Mouse (Mus musculus) layer of hippocampus, postnatal 36 days (tissue): ENCODE measurements around the gene Ccdc9b. TPM values are rescaled to one million over a fixed set of nuclear protein-coding genes. Genes with fewer than 3 reads are reported as not detected.

Experiments
- DNase-seq, 2 experiments: peaks; one replicate each; pipeline ENCODE4 v3.0.0; 2022
- total RNA-seq, 2 experiments: library from RNA; stranded (reverse); gene quantifications; 2 replicates each; pipeline ENCODE4 v1.2.3; 2021

Ccdc9b gene
- total RNA-seq, 2 experiments from 2014 or later, result 6.4 to 6.5 TPM

DNA sequence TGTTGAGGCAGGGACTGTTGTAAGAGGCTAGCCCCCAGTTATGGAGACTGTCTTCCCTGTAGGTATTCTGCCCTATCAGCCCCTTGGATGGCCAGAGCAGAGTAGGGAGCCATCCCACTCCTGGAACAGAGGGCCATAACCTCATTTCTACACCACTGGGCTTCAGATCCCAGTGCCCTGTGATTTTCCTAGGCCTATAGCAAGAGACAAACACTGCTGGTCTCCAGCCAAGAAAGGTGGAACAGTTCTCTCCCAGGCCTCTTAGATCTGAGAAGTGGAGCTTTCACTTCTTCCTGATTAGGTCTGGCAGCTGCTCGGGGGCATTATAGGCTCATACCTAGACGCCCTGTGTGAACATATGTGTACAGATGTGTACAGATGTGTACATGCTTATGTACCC is 13.8 kb upstream of the Ccdc9b start:
- DNase-seq, result no peak

DNA sequence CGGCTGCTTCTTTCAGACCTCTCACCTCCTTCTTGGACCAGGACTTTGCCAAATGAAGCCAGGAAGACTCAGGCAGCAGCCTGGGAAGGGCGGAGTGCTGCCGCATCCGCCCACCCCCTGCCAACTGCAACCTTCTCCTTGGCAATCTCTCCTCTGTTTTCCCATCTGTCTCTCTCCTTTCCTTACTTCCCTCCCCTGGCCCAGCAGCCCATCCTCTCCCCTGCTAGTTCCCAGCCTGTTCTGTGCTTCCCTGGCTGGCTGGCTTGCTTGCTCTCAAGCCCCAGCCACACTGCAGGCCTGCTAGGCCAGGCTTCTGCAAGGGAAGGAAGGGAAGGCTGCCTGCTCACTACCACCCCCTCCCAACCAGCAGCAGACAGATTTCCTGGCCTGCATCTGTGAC is 13.4 kb upstream of the Ccdc9b start:
- DNase-seq, result peak; percentile 61 to 64

DNA sequence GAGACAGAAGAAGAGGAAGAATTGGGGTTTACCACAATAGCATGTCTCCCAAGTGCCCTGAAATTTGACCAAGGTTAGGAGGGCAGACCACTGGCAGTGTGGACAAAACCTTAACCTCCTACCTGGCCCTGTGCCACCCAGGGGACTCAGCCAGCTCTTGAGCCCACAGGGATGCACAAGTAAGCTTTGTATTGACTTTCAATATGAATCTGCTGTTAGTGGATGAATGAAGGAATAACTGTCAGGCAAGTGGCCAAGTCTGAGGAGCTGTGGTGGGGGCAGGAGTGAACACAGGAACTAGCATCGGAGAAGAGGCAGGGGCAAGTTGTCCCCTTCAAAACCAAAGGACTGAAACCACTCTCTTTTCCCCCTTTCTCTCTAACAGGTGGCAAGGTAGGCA is 12.9 kb upstream of the Ccdc9b start:
- DNase-seq, result no peak

DNA sequence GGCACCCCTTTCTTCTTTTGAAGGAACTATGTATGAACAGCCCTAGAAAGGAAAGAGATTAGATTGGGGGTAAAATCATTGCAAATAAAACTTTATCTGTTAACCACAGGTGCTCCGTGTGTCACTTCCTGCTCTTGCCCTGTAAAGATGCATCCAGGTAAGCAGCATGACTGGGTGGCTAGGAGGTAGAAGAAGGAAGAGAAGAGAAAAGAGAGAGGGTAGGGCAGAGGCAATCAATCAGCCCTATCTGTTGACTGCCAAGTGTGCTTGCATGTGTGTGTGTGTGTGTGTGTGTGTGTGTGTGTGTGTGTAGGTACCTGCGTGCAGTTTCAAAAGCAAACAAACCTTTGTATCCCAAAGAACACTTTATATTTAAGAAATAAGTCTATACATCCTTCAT is 12.1 kb upstream of the Ccdc9b start:
- no peak for DNase-seq

DNA sequence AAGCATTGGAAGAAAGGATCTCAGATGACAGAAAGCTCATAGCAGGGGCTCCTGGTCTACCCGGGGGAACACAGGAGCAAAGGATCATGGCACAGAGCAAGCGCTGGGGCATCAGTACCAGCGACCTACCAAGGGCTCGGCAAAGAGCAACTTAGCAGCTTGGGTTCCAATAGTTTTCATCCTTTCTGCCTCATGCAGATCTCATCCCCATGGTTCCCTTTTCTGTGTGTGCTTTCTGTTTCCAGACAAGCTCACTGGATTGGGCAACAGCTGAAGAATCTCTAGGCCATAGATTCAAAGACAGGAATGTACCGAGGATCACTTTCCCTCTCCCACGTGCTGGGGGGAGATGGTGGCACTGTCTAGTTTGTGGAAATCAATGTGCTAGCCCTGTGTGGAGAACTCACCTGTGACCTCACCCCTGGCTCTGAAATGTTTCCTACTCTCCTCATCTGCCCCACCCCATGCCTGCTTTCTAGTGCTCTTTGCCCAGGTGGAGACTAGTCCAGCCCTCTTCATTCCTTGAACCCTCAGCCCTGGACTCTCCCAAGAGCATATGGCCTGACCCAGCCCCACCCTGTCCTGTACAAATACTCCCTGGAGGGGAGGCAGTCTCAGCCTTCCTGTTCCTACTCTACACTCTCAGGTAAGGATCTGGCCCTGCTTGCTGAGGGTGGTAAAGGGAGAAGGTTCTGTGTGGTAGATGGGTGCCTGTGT is 9.9 kb upstream of the Ccdc9b start, which contains the start of gene Phgr1:
TSS of gene Phgr1 (plus strand) at position 612 of the 717 bp plus-strand sequence.
- DNase-seq, result no peak

DNA sequence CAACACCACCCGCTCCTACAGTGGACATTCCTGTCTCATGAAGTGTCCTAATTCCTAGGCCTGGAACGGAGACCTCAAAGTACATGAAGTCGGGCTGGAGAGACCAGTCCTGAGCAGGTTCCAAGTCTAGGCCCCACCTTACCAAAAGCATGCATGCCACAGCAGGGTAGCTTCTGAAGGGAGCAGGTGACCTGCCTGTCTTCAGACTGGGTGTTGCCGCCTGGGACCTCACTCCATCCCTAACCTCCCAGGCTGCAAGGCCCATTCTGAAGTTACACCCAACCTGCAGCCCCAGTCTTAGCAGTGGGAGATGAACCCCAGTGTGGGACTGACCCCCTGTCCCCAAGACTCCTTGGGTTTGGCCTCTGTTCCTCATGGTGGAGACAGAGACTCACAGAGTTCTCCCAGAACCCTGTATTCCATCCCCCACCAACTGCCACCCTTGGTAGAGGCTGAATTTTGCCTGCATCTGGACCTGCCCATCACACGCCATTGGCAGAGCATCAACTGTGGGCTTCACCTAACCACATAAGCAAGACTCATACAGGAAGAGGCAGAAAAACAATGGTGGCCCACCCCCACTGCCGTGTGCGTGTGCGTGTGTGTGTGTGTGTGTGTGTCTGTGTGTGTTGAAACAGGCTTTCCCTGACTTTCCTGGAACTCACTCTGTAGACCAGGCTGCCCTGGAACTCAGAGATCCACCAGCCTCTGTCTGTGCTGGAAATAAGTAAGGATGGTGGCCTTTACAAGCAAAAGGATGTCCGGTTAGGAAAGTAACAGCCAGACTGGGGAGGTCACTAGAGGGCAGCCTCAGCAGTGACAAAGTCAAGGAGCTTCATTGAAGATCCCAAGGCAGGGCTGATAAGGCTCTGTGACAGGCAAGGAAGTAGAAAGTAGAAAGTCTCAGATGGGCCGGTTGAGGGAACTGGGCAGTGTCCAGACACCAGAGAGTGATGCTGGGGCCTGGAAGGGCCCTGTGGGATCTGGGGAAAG is 3.9 kb upstream of the Ccdc9b start:
- no peak for DNase-seq

DNA sequence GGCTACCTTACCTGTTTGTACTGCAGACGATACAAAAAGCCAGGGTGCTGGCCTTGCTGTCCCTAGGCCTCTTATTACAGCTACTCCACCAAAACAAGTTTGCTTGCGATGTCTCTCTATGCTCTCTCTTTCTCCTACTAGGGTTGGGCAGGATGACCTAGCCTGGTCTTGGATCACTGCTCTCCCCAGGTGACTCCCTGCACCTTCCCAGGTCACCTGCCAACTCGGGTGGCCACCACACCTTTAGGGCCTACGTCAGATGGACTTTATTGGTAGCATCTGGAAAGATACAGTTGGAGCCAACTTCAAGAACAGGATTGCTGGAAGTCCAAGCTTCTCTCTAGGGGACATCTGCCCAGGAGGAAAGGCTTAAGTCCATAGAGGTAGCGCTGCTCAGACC is 2.4 kb upstream of the Ccdc9b start:
- DNase-seq, result no peak

DNA sequence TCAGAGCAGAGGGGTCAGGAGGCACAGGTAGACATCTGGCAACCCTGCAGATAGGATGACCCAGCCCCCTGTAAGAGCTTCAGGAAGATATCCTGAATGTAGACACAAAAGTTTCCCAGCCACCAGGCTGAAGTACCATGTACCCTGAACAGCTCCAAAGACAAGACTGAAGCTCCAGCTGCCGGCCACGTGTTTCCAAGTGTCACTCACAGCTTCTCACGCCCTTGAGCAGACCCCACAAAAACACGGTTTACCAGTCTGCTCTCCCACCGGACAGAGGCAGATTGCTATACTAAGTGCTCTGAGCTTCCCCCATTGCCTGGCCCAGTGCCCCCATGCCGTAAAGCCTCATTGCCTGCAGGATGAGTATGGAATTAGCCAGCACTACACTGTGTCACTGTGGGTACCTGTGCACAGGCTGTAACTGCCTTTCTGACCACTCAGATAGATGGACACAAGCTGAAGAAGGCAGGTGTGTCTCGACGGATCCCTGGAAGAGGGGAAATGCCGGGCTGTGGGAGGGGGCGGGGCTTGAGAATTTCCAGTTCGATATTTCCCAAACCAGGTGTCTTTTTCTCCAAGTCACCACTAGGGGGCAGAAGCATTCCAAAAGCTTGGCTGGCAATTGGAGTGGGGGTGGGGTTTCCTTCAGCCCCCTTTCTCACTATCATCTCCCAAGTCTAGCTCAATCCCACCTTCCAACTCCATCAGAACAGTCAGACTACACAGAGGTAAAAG is 1.8 kb upstream of the Ccdc9b start:
- no peak for DNase-seq

DNA sequence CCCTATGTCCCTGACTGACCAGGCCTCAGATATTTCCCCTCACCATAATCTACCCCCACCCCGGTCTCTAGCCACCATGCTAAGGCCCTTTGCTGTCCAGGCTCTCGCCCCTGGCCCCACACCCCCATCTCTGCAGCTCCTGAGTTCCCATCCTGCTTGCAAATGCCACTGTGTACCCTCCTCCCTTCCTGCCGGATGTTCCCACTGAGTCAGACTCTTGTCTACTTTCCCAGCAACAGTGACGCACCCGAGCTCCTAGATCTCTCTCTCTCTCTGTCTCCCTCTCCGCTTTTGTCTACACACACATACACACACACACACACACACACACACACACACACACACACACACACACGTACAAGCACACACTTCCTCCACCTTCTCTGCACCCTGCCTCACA is 1.0 kb upstream of the Ccdc9b start:
- DNase-seq, result peak; percentile 55 to 62

DNA sequence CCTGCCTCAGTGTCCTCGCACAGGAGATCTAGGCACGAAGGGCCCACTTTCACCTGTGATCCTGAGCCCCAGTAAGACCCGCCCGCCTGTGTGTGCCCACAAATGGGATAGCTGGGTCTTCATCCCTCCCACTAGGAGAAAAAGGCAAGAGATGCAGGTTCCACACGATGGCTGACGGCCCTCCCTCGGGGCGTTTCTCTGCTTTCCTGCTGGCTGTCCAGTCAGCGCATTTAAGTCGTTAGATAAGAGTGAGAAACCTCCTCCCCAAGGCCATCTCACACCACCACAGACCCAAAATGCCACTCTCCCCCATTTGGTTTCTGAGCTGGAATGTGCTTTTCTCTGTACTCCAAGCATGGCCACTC is 305 bp upstream of the Ccdc9b start:
- no peak for DNase-seq

DNA sequence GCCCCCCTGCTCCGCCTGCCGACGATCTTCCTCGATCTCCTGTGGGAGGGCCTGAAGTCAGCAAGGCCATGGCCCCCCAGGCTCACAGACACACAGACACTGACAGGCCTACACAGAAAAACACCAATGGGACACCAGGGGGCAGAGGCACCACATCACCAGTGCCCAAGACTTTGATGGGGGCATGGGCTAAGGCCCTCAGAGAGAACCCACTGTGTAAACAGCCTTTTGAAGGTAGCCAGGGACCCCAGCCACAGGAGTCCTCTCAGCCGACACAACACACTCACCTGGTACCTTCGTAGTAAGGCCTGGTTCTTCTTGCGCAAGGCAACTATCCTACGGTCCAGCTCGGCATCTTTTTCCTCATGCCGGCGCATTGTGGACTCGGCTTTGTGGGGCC is 1.1 kb downstream of the Ccdc9b start:
- no peak for DNase-seq

DNA sequence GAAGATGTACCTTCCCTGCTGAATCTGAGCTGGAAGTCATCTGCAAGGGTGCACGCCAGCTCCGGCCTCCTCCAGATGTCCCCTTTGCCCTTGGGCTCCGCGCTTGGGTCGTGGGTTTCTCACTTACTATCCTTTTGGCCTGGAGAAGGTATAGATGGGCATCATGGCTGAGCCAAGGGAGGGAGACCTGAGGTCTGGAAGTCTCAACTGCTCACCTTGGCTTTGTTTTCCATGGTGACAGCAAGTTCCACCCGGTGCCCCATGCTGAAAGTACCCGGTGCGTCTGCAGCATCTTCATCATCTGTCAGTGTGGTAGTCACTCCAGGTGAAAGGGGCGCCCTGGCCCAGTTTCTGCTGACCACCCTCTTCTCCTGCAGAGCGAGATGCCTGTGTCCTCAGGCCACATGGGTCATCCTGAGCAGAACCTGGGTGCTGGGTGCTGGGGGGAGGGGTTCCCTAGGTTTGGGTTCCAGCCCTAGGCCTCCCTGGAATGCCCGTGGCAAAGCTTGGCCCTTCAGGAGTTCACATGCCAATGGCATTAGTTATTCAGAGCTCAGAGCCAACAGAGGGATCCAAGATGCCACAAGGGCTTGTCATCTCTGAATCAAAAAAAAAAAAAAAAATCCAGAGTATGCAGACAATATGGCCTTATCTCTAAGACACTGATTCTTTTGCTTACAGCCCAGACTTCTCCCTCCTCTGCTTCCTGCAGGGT is 2.0 kb downstream of the Ccdc9b start:
- no peak for DNase-seq

DNA sequence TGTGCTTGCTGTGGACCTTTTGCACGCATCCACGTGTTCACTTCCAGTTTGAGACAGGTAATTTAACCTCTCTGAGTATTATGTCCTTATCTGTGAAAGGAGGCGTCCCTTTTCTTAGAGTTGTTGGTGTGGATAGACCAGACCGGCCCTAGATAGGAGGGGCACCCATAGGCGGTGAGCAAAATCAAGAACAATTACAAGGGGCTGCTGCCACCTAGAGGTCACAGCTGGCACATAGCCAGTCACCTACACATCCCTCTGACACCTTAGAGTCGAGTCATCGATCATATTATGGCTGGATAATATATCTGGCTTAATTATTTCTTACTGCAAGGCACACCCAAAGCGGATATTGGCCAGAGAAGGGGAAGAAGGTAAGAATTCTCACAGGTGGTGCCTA is 2.6 kb downstream of the Ccdc9b start:
- DNase-seq, result no peak

DNA sequence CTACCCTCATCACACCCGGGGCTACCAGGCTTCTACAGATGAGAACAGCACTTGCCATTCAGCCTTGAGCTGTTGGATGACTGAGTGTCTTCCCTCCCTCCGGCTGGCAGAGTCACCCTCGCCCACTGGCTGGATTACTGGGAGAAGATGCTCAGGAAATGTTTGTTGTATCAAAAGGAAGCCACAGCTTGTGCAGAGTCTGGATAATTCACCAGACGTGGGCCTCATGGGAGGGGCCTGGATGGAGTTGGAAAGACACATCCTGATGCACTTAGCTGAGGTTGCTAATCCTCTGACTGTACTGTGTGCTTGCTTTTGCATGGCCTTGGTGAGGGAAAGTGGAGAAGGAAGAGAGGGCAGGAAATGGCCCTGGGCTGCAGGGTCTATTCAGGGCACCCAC is 6.4 kb downstream of the Ccdc9b start:
- DNase-seq, result no peak

DNA sequence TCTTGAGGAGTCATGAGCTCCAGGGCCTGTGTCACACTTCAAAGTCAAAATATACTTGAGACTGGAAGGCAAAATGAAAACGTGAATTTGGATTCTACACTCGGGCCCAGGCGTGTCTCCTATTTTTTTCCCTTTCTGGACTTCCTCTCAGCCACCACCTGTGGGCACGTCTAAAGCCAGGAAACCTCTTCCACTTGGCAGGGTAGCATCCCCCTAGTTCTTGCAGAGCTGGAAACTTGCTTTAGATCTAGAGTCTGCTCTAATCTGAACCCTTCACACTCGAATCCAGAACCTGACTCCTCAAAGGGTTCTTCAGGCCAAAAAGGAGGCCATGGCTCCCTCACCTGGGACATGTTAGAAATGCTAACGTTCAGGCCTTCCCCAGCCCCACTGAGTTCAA is 7.1 kb downstream of the Ccdc9b start:
- DNase-seq, result no peak

DNA sequence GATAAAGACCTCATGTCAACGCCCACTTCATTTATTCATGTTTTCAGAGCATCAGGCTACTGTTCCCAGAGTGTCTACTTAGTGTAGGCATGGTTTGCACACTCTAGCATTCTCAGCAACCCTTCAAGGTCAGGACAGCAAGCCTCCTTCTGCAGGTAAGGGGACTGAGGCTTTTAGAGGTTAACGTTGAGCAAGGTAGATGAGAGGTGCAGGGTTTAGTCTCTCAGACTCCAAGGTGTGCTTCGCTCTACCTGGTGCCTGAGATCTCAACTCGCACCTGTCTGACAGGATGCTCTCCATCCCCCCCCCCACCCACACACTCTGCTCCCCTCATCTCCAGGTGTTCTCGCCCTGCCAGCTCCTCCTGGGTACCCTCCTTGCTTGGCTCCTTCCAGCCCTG is 8.3 kb downstream of the Ccdc9b start:
- DNase-seq, result no peak

DNA sequence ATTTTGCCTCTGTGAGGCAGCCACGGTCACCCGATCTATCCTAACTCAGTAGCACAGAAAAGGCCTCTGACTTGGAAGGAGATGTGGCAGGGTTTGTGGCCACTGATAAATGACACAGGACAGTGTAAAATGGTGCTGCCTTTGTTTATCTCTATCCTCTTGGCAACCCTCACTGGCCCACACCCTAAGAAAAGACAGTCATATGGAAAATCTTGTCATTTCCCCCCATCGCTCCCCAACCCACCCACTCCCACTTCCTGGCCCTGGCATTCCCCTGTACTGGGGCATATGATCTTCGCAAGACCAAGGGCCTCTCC is 9.7 kb downstream of the Ccdc9b start:
- DNase-seq, result no peak

DNA sequence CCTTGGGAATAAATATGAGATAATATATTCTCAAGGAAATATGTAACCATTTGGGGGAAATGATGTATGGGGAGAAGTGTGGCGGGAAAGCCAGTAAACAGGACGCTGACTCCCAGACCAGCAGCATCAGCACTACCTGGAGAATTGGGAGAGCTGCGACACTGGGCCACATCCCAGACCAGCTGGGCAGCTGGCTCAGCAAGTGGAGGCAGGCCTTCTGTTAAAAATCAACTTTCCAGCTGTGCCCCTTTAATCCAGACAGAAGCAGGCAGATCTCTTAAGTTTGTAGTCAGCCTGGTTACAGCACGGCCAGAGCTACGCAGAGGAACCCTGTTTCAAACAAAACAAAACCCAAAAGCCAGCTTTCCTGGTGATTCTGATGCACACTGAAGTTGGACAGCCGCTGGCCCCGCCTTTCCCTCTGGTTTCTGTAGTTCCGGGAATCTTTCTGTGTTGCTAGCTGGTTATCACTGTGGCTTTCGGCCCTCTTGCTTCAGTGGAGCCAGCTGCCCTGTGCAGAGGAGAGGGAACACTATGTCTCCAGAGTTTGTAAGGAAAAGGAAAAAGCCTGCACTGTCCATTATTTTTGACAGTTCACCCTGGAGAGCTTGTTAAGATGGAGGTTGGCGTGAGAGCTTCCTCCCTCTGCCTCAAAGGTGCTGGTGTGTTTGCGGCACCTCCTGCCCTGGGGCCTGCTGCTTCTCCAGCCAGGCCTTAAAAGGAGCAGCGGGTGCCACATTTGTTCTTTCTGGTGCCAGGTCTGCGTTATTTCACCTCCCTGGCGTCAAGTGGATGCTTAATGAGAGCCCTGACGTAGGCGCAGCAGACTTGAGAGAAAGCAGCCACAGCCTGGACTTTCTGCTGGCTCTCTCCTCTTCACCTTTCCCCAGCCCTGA is 10.3 kb downstream of the Ccdc9b start:
- no peak for DNase-seq

DNA sequence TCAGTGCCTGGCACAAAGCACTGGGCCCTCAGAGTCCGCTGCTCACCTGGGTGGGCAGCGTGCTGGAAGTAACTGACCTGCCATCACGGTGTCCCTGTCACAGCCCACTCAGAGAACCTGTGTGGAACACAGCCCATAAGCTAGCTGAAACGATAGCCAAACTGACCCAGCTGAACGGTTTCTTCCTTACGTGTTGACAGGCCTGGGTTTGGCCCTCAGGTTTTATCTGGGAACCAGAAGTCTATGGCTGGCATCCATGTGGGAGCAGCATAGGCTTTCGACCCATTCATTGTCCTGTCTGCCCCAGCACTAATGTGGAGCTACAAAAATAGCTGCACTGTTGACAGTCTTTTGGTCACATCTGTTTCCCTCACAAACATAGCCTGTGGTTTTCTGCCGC is 12.0 kb downstream of the Ccdc9b start:
- DNase-seq, result no peak

DNA sequence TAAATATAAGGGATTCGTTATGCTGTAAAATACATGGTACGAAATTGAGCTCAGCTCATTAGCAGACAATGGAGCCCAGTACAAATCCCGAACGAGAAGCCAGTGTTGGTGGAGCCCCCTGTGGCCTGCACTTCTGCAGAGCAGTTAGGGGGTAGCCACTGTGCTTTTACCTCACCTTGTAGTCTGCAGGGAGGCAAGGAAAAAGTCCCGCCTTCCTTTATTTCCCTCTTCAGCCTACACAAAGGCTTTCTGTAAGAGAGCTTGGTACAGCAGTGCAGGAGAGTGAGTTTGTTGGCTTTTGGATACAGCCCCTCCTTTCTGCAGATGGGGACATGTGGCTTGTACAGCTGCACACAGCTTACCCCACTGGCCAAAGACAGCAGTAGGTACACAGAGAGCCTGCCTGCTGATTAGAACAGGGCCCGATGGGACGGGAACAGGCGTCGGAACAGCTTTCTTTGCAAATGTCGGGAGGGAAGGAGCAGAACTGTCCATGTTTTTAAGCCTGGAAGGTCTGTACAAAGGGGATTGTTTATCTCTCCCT is 13.0 kb downstream of the Ccdc9b start:
- no peak for DNase-seq

DNA sequence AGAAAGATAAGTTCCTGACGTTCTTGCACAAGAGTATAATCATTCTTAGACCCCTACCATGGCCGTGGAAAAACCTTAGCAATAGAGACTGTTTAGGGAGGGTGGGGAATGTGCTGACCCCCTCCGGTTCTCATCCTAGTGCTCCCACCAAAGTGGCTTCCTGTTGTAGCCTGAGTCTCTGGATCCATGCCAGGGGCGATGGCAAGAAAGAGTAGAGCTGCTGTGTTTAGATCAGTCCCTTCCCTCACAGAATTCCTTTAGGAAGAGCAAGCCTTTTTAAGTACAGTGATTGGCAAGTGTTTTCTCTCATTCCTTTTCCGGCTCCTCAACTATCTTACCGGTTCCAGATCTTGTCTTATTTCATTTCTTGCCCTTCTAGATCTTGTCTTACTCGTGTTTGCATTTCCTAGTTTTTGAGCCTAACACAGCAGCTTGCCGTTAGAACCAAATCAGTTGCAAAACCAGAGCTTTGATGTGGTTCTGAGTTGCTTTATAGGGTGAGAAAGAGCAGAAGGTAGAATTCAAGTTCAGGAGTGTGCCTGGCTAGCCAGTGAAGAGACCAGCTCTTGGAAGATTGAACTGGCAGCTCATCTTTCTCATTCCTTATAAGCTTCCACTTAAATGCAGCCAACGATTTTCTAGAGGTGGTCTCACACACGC is 15.0 kb downstream of the Ccdc9b start:
- DNase-seq, result no peak
